Mouse (Mus musculus) hindbrain, embryonic 16.5 days (tissue): ENCODE data around the gene Hdac9. TPM values are rescaled to one million over a fixed set of nuclear protein-coding genes. Genes with fewer than 3 reads are reported as not detected.

Experiments used
- ATAC-seq: fragments of 200-750 bp; cut with Nextera tagmentation; 2 replicates; pipeline ENCODE4 v1.8.0; 2017; ENCODE audit warnings: moderate TSS enrichment, moderate library complexity
- H3K27ac ChIP-seq: fragments of 300-500 bp; sonication (generic); 2 replicates; pipeline ENCODE4 v1.5.1; 2014; ENCODE audit warnings: low read depth, mild to moderate bottlenecking, control low read depth, low read length, moderate library complexity
- H3K27me3 ChIP-seq: fragments of 300-500 bp; sonication (generic); replicated peaks from 2 replicates; pipeline ENCODE4 v1.6.1; 2014; ENCODE audit warnings: low read length; ENCODE audit not compliant: control insufficient read depth, insufficient read depth
- H3K36me3 ChIP-seq: fragments of 300-500 bp; sonication (generic); 2 replicates; pipeline ENCODE4 v1.6.1; 2014; ENCODE audit warnings: mild to moderate bottlenecking, low read length, moderate library complexity, mixed read lengths; ENCODE audit not compliant: control insufficient read depth, insufficient read depth
- H3K4me1 ChIP-seq: fragments of 300-500 bp; sonication (generic); 2 replicates; pipeline ENCODE4 v1.6.1; 2014; ENCODE audit warnings: low read depth, low read length; ENCODE audit not compliant: control insufficient read depth, insufficient read depth
- H3K4me2 ChIP-seq: fragments of 300-500 bp; sonication (generic); 2 replicates; pipeline ENCODE4 v1.6.1; 2014; ENCODE audit warnings: mild to moderate bottlenecking, low read length, control low read depth, moderate library complexity
- H3K4me3 ChIP-seq: fragments of 300-500 bp; sonication (generic); 2 replicates; pipeline ENCODE4 v1.5.1; 2014; ENCODE audit warnings: mild to moderate bottlenecking, low read length, control low read depth, moderate library complexity
- H3K9ac ChIP-seq: fragments of 300-500 bp; sonication (generic); 2 replicates; pipeline ENCODE4 v1.6.1; 2014; ENCODE audit warnings: low read depth, mild to moderate bottlenecking, control low read depth, low read length, moderate library complexity
- H3K9me3 ChIP-seq: fragments of 300-500 bp; sonication (generic); 2 replicates; pipeline ENCODE4 v1.6.1; 2014; ENCODE audit warnings: mild to moderate bottlenecking, low read length, moderate library complexity; ENCODE audit not compliant: control insufficient read depth
- WGBS: fragments of 180-500 bp; shearing (Covaris S2); extraction: QIAGEN DNeasy Blood & Tissue Kit; methylation state at CpG from one replicate; pipeline ENCODE4 v1.1.7; 2014; 5-methylcytosine and 5-hydroxymethylcytosine counted together
- polyA plus RNA-seq: library from polyadenylated mRNA; unstranded; fragments of >200 nt; fragmentation: Nextera tagmentation; extraction: Ambion mirVana; gene quantifications from 2 replicates; pipeline ENCODE4 v1.2.1, GENCODE M21; 2015

Hdac9 gene
- polyA plus RNA-seq, 1 experiment from 2014 or later: 10.4 TPM

GRCm38 (mm10) chr12:34795487-34795886, 121.4 kb downstream of the Hdac9 start:
- Histone ChIP-seq H3K27me3 (no peaks in the 10 kb centered on the region), H3K4me1 (no peaks in the 10 kb centered on the region), H3K36me3 (no peaks in the 10 kb centered on the region), H3K27ac (no peak overlapping the region), H3K4me2 (no peak overlapping the region), H3K9ac (no peak overlapping the region), H3K9me3 (no peaks in the 10 kb centered on the region), H3K4me3 (no peak overlapping the region)
- ATAC-seq: no peak
- 60% methylated on average over 4 of the region's 4 CpGs for WGBS

GRCm38 (mm10) chr12:34792113-34792452, 124.8 kb downstream of the Hdac9 start:
- Histone ChIP-seq H3K4me1 (no peaks in the 10 kb centered on the region), H3K4me3 (no peak overlapping the region), H3K9me3 (no peaks in the 10 kb centered on the region), H3K27me3 (no peaks in the 10 kb centered on the region), H3K36me3 (no peaks in the 10 kb centered on the region), H3K9ac (no peak overlapping the region), H3K27ac (no peak overlapping the region), H3K4me2 (no peak overlapping the region)
- peak; percentile 41; the same call in 1 of the 2 replicates for ATAC-seq
- WGBS: 49% methylated on average over 3 of the region's 3 CpGs

- 76% methylated on average over 10 of the region's 10 CpGs for WGBS
- no peaks in the 10 kb centered on the region for H3K27me3 ChIP-seq
- no peaks in the 10 kb centered on the region for H3K9me3 ChIP-seq
- H3K4me1 ChIP-seq: no peaks in the 10 kb centered on the region
- H3K4me2 ChIP-seq: no peak overlapping the region
- no peaks in the 10 kb centered on the region for H3K36me3 ChIP-seq
- no peak overlapping the region for H3K4me3 ChIP-seq
- H3K27ac ChIP-seq: no peak overlapping the region
- ATAC-seq: peak; percentile 58; the same call in 1 of the 2 replicates
- H3K9ac ChIP-seq: no peak overlapping the region
These were observed 125.4 kb downstream of the Hdac9 start for GRCm38 (mm10) chr12:34791213-34792112.

- no peak; the same call in 1 of the 2 replicates for ATAC-seq
These were observed 127.6 kb downstream of the Hdac9 start for GRCm38 (mm10) chr12:34789031-34789982.

GRCm38 (mm10) chr12:34787380-34787779, 129.5 kb downstream of the Hdac9 start:
- H3K4me2 ChIP-seq: no peak overlapping the region
- no peaks in the 10 kb centered on the region for H3K27me3 ChIP-seq
- no peak overlapping the region for H3K9ac ChIP-seq
- no peaks in the 10 kb centered on the region for H3K36me3 ChIP-seq
- H3K27ac ChIP-seq: no peak overlapping the region
- ATAC-seq: no peak
- no peaks in the 10 kb centered on the region for H3K4me1 ChIP-seq
- no peaks in the 10 kb centered on the region for H3K9me3 ChIP-seq
- H3K4me3 ChIP-seq: no peak overlapping the region

More at GRCm38 (mm10) chr12:34789031-34789982, 127.6 kb downstream of the Hdac9 start:
- Histone ChIP-seq H3K27ac (no peak overlapping the region), H3K36me3 (no peaks in the 10 kb centered on the region), H3K9ac (no peak overlapping the region), H3K4me1 (no peaks in the 10 kb centered on the region), H3K9me3 (no peaks in the 10 kb centered on the region), H3K27me3 (no peaks in the 10 kb centered on the region), H3K4me2 (no peak overlapping the region), H3K4me3 (no peak overlapping the region)
- 92% methylated on average over 10 of the region's 10 CpGs for WGBS

GRCm38 (mm10) chr12:34783574-34783973, 133.3 kb downstream of the Hdac9 start:
- no peak for ATAC-seq
- no peaks in the 10 kb centered on the region for H3K9me3 ChIP-seq
- WGBS: 90% methylated on average over 6 of the region's 6 CpGs
- H3K9ac ChIP-seq: no peak overlapping the region
- no peaks in the 10 kb centered on the region for H3K4me1 ChIP-seq
- no peak overlapping the region for H3K27ac ChIP-seq
- no peak overlapping the region for H3K4me3 ChIP-seq
- no peaks in the 10 kb centered on the region for H3K36me3 ChIP-seq
- no peak overlapping the region for H3K4me2 ChIP-seq
- no peaks in the 10 kb centered on the region for H3K27me3 ChIP-seq

GRCm38 (mm10) chr12:34779368-34779957, 137.4 kb downstream of the Hdac9 start:
- no peak overlapping the region for H3K27ac ChIP-seq
- ATAC-seq: no peak
- H3K4me2 ChIP-seq: no peak overlapping the region
- no peaks in the 10 kb centered on the region for H3K27me3 ChIP-seq
- no peak overlapping the region for H3K9ac ChIP-seq
- no peaks in the 10 kb centered on the region for H3K36me3 ChIP-seq
- no peaks in the 10 kb centered on the region for H3K9me3 ChIP-seq
- H3K4me3 ChIP-seq: no peak overlapping the region
- 86% methylated on average over 6 of the region's 6 CpGs for whole genome bisulfite sequencing
- H3K4me1 ChIP-seq: no peaks in the 10 kb centered on the region

- no peak overlapping the region for H3K9ac ChIP-seq
- no peaks in the 10 kb centered on the region for H3K4me1 ChIP-seq
- H3K36me3 ChIP-seq: no peaks in the 10 kb centered on the region
- H3K4me3 ChIP-seq: no peak overlapping the region
- no peak overlapping the region for H3K27ac ChIP-seq
- H3K27me3 ChIP-seq: no peaks in the 10 kb centered on the region
- H3K4me2 ChIP-seq: no peak overlapping the region
- no peak for ATAC-seq
- no peaks in the 10 kb centered on the region for H3K9me3 ChIP-seq
- 41% methylated on average over 3 of the region's 3 CpGs for WGBS
These were observed 140.7 kb downstream of the Hdac9 start for GRCm38 (mm10) chr12:34776170-34776569.
